Mouse (Mus musculus) midbrain, embryonic 15.5 days (tissue): ENCODE measurements around the gene Rpa3. TPM values are rescaled to one million over a fixed set of nuclear protein-coding genes. Genes with fewer than 3 reads are reported as not detected.

Source experiments
- polyA plus RNA-seq: library from polyadenylated mRNA; unstranded; fragments of >200 nt; fragmentation: Nextera tagmentation; extraction: Ambion mirVana; gene quantifications from 2 replicates; pipeline ENCODE4 v1.2.1, GENCODE M21; 2015

Gene Rpa3
- polyA plus RNA-seq, 1 experiment from 2014 or later, result 47.9 TPM

Other genes with a start within 250 kb of the Rpa3 start
- gene Col28a1, start 66.6 kb downstream of the Rpa3 start, polyA plus RNA-seq, result 0.92 and 1.2 TPM in 2 replicates
- 23.4 and 26.0 TPM in 2 replicates for gene Mios, start 50.0 kb downstream of the Rpa3 start, polyA plus RNA-seq
- 56.7 and 59.6 TPM in 2 replicates for gene Umad1, start 115 bp upstream of the Rpa3 start, polyA plus RNA-seq
- 10.9 and 11.0 TPM in 2 replicates for gene Gm45062, start 277 bp upstream of the Rpa3 start, polyA plus RNA-seq